Mouse (Mus musculus) layer of hippocampus, adult 9-10 months (tissue): ENCODE results near the gene Gm47791.

ENCODE experiments used
- DNase-seq: peaks from one replicate; pipeline ENCODE4 v3.0.0; 2022; ENCODE audit warnings: low spot score

Gene Gm47791

DNA sequence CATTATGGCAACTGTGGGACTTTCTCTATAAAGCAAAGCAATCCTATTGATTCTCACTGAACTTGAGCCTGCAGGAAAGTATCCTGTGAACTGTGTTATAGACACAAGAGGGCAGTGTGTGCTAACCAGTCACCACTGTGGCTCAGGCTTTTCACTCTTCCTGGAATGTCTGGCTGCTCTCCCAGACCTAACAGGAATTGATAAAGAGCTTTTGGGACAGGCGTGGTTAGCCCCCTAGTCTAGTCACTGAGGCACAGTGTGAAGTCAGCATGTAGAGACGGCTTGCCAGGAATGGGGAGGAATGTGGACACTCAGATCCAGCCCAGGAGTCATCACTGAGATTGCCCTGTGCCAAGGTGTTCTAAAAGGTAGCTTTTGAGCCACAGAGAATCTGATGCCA lies 16.4 kb upstream of the Gm47791 start:
- peak; percentile 60 for DNase-seq

DNA sequence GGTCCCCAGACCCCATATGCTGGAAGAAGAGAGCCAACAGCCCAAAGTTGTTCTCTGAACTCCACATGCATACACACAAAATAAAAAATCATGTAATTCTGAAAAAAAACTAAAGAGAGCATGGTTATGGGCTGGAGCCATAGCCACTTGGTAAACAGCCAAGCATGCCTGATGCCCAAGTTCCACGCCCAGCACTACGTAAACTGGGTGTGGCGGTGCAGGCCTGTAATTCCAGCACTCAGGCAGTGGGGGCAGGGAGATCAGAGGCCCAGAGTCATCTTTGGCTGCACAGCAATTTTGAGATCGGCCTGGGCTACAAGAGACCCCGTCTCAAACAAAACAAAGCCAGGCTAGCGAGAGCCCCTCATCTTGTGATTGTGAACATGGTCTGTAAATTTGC lies 14.5 kb upstream of the Gm47791 start:
- DNase-seq: no peak

DNA sequence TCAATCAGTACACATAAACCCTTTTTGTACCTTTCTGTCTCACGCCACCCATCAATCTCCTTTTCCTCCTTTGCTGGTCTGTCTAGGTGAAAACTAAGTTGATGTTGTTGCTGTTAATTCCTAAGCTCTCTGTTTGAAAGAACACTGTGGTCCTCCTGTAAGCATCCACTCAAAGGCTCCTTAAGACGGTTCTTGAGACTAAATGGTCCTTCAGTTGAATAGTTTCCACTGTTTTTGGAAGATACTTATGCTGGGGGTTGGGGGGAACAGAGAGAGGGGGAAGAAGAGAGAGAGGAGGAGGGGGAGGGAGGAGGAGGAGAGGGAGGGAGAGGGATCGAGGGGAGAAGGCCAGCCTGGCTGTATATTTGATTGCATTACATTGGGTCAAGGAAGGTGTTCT lies 12.5 kb upstream of the Gm47791 start:
- no peak for DNase-seq

DNA sequence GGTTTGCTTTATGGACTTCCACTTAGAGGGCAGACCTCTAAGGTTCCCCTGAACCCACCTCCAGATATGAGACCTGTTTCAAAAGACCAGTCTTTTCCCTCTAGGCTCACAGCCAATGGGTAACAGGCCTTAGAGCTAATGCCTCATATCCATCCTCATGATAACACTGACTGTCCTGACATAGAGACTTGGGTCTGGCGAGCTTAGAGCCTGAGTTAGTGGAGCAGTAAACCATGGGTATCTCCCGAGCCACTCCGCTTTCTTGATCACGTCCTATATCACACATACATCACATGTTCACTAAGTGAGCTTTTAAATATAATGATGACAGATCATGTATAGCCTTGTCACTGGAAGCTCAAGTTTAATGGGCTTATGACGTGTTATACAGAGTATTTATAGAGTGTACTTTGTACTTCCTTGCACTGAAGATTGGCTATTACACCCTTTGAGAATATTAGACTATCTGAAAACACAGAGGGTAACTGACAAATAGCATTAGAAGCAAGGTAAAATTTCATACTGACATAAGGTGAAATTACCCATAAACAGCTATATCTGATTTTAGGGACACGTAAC lies 8.4 kb upstream of the Gm47791 start:
- DNase-seq: no peak

DNA sequence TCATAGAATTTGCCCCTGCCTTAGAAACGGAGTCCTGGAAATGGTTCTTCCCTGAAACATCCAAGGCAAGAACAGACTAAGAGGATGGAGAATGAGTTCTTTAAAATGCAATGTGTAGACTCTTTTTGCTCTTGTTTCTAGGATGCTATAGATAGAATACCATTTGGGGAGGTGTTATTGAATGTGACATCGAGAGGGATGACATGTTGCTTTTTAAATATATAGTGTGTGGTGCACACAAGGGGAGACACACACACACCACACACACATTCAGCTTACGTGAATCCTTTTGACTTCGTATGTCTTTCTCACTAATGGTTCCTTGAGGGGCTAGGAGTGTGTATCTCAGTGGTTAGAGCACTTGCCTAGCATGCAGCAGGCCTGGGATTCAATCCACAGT lies 4.2 kb upstream of the Gm47791 start:
- no peak for DNase-seq

DNA sequence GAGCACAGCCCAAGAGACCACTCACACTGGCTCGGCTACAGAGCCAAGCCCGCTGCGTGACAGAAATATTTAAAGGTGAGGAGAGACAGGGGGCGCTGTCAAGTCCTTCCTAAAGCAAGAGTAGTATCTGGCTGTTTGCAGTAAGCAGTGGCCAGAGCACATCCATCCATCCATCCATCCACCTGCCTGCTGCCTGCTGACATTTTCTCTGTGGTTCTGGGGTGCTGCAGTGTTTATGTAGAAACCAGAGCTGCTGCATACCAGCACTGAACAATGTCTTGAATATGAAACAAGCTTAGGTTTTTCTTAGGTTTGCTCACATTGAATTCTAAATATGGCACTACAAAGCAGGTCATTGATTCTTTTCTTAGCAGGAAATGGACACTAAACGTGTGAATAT lies 2.2 kb upstream of the Gm47791 start:
- no peak for DNase-seq

DNA sequence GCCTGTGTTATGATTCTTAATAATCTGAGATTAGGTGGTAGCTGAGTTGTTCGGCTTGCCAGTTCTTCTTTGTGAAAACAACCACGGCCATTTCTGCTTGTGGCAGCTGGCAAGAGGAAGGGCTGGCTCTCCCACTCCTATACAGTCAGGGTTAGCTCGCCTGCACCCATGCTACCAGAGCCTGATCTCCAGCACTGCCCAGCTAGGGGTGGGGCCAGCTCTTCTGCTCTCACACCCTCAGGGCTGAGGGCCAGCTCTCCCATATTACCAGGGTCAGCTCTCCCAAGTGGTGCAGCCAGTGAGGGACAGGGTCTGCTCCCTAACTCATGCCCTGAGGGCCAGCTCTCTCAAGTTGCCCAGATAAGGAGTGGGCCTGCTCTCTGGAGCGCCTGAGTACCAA lies 1.4 kb upstream of the Gm47791 start:
- DNase-seq: no peak

DNA sequence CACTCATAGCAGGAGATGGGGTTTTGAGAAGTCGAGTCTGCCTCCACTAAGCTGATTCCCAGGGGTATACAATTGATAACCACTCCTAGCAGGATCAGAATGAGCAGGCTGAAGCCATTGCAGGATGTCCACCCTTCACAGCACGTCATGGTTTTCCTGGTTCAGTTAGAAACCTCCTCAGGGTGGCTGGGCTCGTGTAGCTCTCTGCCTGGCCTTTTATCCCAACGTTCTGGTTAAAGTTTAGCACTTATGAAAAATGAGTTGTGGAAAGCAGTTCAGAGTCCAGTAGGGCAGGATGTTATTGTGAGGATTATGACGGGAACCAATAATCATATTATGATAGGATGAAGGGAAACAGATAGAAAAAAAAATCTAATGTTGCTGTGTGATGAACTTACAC lies 2.8 kb downstream of the Gm47791 start, which contains the start of gene Tm4sf20:
Tm4sf20 (minus strand) TSS at position 193 of the 400 bp plus-strand sequence.
- DNase-seq: no peak

DNA sequence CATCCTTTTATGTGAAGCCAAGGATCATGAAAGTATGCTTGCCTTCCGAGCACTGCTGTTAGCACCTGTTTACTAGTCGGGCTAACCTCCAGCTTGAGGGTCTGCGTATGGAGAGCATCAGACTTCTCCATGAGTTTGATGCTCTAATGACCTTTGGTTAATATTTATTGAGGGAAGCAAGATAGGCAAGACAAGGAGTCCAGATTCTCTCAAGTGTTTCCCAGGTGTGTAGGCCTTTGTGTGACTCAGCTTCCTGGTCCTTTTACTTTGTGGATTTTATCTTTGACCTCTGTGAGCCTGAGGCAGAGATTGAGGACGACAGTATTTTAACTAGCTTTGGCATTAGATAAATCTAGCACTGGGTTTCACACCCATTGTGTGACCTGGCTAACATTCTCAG lies 4.4 kb downstream of the Gm47791 start:
- no peak for DNase-seq

DNA sequence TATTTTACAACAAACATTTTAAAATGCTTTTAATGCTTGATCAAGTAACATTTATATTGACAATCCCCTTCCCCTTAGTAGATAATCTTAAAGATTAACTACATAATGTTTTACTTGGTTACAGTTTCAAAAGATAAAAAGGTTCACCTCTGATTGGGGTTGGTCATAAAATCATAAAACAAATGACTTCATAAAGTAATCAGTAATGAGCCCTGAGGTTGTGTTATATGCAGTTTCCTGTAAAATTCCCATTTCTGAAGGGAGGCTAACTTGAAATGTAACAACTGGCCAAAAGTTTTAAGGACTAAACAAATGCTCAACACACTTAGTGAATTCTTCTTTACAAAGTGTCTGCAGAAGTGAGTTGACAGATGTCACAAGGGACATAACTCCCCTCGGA lies 4.8 kb downstream of the Gm47791 start:
- no peak for DNase-seq

DNA sequence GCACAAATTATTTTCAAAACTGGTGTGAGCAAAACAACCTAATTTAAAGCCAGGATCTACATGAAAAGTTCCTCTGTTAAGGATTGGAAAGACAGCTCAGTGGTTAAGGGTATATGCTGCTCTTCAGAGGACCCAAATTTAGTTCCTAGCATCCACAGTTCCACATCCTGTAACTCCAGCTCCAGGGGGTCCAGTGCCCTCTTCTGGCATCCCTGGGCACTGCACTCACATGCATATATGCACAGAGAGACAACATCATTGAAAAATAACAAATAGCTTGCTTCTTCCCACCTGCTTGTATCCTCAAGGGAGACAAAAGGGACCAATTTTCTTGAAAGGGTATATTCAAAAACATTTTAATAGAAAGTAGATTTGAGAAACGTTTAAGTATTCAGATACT lies 8.8 kb downstream of the Gm47791 start:
- DNase-seq: no peak

DNA sequence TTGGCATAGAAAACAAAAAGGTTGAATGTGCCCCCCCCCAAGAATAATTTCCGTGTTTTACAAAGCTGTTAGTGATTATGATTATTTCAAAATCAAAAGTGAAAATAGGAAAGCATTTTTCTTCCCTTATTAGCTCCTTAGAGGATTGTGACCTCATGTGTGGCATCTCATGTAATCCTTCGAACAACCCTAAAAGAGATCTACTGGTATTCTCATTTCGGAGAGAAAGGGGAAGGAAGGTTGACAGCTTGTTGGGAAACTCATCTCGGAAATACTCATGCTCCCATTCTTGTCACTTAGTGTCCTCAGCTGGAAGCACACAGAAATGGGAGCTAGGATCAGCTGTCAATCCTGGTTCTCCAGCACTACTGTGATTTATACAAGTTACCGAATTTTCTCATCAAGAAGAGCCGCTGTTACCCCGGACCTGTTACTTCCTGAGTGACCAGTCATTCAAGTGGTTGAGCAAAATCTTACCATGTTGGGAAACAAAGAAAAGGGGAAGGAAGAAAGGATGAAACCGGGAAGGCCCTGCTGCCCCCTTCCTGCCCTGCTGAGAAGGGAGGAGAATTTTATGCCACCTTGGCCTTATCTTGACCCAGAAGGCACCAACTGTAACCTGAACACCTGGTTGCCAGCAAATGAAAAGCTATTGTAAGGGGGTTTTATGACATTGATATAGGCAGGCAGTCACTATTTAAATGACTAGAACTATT lies 9.4 kb downstream of the Gm47791 start:
- DNase-seq: no peak

DNA sequence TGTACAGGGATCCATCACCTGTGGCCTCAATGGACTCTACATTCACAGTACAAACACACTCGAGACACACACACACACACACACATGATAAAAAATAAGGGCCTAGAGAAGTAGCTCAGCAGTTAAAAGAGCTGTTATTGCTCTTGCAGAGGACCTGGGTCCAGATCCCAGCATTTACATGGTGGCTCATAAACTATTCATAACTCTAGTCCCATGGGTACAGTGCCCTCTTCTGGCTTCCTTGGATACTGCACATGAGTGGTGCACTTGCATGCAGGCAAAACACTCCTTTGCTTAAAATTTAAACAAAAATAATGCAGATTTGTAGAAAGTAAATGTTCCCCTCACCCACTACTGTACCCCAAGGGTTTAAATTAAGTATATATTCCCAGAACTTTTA lies 11.5 kb downstream of the Gm47791 start:
- no peak for DNase-seq

DNA sequence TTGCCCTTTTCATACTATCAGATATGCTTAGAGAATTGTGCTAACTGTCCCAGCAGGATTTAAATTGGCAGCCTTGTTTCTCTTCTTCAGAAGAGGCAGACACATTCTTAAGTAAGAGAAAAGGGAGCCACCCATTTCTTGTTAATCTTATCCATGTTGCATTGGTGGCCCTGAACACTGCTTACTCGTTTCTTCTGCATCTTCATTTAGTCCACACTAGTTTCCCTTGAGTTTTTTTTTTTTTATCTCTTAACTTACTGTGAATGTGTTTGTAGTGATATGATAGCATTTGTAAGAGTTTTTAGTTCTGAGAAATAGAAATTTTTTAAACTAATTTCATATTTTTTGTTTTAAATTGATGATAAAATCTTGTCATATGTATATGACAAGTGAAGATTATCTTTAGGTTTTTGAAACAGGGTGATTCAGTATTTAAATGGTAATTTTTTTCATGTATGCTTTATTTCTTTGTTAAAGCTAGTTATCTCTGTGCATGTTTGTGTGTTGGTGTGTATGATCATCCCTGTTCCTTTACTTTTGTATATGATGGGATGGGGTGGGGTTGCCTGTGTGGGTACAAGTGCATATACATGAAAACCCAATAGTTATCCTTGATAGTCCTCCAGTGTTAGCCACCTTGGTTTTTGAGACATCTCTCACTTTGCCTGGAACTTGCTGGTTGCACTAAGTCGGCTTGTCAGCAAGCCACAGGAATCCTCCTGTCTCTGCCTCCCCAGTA lies 23.2 kb downstream of the Gm47791 start:
- no peak for DNase-seq

DNA sequence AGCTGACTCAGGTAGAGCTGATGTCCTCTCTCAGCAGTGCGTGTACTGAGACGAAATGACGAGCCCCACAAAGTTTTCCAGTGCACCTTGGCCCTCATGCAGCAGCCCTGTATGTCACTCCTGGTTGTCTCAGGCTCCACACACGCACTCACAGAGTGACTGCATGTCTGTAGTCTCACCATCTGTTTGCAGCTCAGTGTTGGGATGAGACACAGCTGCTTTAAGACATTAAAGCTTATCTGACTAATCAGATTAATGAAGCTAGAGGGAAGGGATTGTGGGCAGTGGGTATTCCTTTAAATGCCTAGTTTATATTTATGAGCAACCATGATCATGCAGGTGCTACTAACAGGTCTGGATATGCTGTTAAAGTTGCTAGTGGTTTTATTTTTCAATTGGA lies 24.6 kb downstream of the Gm47791 start:
- DNase-seq: no peak

DNA sequence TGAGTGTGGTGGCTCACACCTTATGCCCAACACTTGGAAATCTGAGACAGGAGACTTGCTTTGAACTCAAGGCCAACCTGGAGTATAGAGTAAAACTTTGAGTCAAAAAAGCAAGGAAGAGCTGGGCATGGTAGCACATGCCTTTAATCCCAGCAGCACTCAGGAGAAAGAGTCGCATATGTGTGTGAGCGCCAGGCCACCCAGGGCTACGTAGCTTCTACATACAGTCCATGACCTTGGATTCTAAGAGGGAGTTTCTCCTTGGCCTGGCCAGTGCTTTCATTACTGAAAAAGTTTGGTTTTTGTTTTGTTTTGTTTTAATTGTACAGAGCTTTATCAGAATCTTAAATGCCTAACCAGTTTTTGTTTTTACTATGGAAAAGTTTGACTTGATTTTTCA lies 27.1 kb downstream of the Gm47791 start:
- no peak for DNase-seq

DNA sequence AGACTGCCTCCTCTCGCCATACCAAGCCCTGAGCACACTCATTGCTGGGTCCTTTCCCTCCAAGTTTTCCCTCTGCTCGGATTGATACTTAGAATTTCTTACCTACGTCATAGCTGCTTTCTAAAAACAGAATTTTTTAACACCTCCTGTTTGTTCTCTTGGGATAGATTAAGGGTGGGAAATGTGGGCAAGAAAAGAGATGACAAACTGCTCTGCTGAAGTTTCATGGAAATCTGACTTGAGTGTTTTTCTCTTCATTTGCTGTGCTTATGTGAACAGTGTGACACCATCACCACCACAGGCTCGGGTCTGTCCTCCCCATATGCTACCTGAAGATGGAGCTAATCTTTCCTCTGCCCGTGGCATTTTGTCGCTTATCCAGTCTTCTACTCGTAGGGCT lies 29.5 kb downstream of the Gm47791 start:
- DNase-seq: no peak

DNA sequence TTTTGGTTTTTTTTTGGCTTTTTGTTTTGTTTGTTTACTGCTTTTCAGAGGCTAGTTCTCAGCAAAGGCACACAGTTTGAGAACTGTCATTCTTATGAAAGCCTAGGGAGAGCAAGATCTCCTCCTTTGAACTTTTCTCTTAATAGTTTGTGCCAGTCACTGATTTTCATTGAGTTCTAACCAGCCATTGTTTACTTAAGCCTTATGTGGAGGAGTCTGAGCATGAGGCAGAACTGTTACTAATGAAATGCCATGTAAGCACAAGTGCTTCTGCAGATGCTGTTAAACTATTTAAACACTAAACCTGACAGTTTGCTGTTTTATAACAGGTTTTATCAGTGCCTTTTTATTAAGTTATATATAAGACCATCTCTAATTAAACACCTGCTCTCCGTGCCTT lies 33.0 kb downstream of the Gm47791 start:
- no peak for DNase-seq

DNA sequence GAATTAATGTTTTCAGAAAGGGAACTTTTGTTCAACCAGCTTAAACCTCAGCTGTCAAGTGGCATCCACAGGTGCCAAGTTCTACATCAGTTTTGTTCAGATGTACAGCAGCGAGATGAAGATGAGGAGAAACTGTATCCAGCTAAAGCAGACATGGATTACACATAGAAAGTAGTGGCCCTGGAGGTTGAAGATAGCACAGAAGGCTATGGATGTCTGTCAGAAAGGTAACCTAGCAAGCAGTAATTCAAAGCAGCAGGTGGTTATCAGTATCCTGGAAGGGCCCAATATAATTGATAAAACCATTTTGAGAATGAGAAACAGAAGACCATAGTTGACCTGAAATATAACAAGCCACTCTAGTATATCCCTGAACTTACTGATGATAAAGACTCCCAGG lies 37.7 kb downstream of the Gm47791 start:
- DNase-seq: no peak

DNA sequence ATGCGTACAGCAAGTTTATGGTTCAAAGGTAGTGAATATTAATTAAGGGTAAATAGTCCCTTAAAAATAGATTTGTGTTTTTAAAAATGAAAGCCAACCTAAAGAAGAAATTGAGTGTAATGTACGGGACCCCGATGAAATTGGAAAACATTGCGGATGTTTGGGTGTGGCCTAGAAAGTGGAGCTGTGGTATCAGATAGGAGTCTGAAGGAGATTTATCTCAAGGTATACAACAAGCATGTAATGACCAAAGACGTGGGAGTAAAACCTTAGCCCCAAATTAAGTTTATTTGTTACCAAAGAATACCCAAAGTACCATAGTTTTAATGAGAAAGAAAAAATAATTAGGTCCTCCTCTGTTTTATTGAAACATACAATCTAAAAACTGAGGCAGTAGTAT lies 44.6 kb downstream of the Gm47791 start:
- no peak for DNase-seq

DNA sequence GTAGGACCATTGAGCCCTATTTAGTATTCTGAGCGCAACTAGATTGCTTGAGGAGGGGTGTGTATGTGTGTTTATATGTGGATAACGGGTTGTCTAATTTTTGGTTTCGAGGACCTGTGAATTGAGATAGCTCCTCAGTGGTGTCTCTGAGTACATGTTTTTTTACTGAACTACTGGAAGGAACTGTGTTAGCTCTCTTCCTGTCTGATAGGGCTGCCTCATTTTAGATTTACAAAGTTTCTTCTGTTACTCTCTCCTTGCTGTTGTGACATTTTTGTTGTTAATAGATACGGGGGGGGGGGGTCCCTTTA lies 45.2 kb downstream of the Gm47791 start:
- no peak for DNase-seq

DNA sequence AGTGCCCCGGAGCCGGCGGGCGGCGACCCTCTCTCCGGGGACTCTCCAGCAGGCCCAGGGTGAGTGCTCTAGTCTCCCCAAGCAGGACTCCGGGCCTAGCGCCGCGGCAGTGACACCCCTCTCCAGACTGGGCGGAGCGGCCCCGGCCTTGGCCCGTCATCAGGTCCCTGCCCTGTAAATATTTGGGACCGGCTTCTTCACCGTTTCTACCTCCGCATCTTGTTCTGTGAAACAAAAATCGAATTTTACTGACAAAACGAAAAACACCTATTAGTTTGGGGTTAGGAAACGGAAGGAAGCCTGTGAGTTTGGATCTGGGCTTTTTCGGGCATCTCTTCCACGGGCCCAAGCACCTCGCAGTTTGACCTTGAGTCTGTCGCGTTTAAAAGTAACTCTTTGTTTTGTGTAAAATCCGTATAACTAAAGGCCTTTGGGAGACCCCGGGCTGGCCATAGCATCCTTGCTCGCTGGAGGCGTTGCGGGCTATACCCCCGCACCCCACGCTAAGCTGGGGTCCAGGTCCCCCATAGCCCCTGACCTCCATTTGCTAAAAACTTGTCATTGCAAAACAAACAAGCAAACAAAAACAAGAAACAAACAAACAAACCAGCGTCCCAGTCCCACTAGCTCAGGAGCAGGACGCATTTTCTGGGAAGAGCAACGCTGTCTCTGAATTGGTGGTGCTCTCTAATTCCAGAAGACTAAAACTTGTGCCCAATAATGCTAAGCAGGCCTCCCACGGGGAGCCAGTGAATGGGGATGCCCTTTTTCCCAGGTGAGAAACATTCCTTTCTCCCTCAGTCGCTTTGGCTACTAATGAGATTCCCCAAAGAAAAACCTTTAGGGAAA lies 45.8 kb downstream of the Gm47791 start:
- DNase-seq: no peak
